Mouse (Mus musculus) gastrocnemius, postnatal 4 days (tissue): ENCODE data around the gene B4galt1. TPM values are rescaled to one million over a fixed set of nuclear protein-coding genes. Genes with fewer than 3 reads are reported as not detected.
A peak's percentile ranks its signal among the peaks of the same experiment; 100 is the strongest.

ENCODE experiments used
- DNase-seq, 2 experiments: peaks; one replicate each; pipeline ENCODE4 v3.0.0; 2021 to 2022; ENCODE audit warnings: low spot score in 2 of 2, mixed read lengths in 2 of 2
- long read RNA-seq, 2 experiments: library from polyadenylated mRNA; stranded (forward); transcript quantifications; one replicate each; pipeline ENCODE4 v2.0.0; 2021
- total RNA-seq, 2 experiments: library from RNA; stranded (reverse); gene quantifications; 2 replicates each; pipeline ENCODE4 v1.2.3; 2021

The B4galt1 gene
- 10 to 100 TPM; 89.0 to 91.4 TPM for total RNA-seq
- long read RNA-seq, experiment 1, transcript B4galt1-201 (6 exons, 3,983 nt): major isoform, 77 of 98 reads
- long read RNA-seq, experiment 1, partial matches to known transcripts: 2 of 98 reads
- long read RNA-seq, experiment 1, other reads (novel, unspliced or antisense): 19 of 98 reads
- long read RNA-seq, experiment 2, transcript B4galt1-201 (6 exons, 3,983 nt): major isoform, 80 of 103 reads
- long read RNA-seq, experiment 2, partial matches to known transcripts: 9 of 103 reads
- long read RNA-seq, experiment 2, other reads (novel, unspliced or antisense): 14 of 103 reads

DNA sequence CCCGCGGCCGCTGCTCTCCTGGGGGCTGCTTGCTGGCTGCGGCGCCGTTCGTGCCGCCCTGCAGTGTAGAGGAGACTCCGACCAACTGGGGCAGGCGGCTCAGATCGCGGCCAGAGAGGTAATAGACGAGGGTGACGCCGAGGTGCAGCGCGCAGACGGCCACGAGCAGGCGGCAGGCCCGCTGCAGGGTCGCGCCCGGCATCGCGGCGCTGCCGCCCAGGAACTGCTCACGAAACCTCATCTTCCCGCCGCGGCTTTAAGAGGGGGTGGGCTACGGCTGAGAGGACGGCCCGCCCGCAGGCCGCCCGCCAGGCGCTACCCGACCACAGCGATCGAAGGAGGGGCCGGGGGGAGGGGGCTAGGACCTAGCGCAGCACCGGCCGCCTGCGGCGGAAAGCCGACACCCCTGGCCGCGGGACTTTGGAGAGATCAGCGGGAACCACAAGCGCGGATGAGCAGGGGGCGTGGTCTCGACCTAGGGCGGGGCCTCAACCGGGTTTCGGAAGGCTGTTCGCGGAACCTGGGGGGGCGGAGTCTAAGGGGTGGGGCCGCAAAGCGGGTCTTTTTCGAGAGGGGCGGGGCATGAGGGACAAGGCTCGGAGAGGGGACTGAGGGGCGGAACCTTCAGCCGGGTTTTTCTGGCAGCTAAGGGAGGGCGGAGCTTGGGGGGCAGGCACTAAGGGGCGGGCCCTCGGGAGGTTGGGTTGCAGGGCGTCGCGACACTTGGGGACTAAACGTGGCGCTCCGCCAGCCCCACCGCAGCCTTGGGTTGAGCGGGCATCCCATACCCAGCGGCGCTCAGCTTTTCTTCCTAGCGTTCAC, at the start of gene B4galt1:
Gene B4galt1, minus strand, starts transcription at position 441 of the 822 bp plus-strand sequence.
- peak; percentile 99 to 100 for DNase-seq

DNA sequence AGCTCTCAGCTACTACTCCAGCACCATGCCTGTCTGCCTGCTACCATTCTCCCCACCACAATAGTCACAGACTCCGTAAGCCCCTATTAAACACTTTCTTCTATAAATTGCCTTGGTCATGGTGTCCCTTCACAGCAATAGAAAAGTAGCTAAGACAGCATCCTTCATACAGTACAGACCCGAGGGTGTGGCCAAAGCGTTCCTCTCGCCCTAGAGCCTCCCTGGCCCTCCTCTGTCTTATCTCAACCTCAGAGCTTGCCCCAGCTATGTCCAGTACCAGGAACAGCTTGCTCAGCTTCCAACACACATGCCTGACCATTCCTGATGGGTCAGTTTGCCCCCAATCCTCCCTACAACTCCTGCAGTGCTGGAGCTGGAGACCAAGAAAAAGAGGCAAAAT, 46.8 kb upstream of the B4galt1 start:
- DNase-seq: no peak

DNA sequence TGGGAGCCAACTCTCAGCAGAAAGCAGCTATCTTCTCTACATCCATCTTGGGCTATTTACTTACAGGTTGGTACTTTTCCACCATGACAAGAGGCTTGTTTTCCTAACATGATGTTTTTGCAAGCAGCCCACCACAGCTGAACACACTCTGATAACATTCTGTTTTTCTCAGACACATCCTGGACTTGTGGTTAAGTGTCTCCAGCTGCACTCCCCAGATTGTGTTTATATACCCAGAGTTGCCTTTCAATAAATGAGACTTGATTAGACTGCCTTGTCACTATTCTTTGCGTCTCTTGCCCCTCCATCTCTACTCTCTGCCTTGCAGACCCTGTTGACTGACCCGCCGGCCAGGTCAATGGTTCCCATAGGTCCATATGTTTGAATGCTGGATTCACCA, 46.3 kb upstream of the B4galt1 start:
- DNase-seq: no peak

DNA sequence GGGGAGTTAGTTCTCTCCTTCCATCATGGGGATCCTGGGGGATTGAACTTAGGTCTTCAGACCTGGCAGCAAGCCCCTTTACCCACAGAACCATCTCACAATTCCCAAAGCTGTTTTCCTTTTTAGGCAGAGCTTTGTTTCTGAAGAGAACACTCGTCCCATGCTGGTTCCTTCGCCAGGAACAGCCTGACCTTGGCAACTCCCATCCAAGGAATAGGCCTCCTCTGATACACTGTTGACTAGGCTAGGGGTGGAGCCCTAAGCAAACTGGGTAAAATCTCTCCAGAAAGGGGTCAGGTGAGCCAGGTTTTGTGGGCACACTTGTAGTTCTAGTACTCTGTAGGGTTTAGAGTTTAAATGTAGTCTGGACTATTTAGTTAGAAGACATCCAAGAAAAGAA, 45.5 kb upstream of the B4galt1 start:
- no peak for DNase-seq

DNA sequence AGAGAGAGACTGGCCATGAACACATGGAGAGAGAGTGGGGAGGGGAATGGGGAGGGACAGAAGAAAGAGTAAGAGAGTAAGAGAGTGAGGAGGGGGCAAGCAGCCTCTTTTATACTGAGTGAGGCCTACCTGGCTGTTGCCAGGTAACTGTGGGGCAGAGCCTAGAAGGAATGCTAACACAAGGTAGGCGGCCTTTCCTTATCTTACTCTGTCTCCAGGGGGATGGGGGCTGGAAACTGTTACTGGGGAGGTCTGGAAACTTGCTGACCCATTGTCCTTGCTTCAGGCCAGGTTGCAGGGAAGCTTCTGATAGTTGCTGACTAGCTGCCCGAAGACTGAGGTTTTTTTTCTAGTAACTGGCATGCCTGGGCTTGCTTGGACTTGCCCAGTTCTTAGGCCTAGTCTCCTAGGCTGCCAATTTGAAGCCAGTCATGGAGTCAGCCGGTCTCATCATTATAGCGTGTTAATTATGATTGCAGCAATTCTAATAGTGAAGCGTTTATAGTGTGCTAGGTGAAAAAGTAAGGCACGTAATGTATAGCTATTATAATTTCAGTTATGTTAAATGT, 44.8 kb upstream of the B4galt1 start:
- no peak for DNase-seq

DNA sequence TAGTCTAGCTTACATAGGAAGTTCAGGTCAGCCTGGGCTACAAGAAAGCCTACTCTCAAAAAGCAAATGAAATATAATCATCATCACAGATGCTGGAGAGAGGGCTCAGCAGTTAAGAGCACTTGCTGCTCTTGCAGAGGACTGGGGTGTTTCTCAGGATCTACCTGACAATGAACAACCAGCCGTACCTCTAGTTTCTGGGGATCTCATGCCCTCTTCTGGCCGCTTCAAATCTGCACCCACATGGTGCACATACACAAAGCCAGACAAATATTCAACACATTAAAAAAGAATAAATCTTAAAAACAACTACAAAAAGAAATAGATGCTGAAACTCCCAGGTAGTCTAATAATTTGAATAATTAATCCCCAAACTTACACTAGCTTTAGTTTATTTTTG, 41.8 kb upstream of the B4galt1 start:
- no peak for DNase-seq

DNA sequence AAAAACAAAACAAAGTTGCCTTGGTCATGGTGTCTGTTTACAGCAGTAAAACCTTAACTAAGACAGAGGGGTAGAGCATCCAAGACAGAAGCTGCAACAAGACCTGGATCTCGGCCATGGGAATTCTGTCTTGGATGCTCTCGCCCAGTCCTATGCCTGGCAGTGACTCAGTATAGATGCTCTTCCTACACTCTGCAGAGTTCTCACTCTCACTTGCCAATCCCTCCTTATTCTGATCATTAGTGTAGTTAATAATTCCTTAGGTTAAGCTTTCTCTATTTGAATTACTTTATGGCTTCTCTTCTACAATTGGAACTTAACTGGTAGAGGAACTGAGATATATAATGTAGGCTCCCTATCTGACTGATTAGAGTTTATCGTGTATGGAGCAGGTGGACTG, 41.3 kb upstream of the B4galt1 start:
- no peak for DNase-seq

DNA sequence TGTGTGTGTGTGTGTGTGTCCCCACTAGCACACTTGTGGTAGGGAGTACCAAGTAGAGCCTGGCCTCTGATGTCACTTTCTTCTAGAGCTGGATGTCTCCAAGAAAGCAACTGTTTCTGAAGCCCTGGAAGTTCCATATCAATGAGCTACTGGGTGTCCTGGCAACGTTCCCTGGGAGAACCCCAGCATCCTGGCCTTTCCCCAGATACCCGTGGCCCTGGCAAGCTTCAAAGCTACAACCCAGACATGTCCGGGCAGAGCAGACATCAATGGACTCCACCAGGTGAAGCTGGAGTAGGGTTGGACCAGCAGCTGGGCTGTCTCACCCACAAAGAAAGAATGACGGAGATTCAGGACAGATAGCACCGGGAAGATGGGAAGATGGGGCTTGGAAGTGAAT, 37.4 kb upstream of the B4galt1 start:
- no peak for DNase-seq

DNA sequence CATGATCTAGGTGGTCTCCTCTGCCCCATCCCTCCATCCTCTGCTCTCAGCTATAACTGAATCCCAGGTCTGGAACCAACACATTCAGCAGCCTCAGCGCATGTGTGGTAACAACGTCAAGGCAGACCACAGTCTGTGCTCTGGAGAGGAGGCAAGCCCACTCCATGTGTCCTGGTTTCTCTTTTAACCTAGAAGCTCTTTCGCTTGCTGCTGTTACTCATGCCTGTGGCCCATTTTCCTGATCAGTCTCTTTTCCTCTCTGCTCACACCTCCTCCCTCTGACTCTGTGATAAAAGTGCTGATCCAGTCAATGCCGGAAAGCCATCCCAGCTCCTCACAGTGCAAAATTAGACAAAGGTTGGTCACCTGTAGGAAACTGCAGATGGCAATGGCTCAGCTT, 36.2 kb upstream of the B4galt1 start:
- DNase-seq: no peak

DNA sequence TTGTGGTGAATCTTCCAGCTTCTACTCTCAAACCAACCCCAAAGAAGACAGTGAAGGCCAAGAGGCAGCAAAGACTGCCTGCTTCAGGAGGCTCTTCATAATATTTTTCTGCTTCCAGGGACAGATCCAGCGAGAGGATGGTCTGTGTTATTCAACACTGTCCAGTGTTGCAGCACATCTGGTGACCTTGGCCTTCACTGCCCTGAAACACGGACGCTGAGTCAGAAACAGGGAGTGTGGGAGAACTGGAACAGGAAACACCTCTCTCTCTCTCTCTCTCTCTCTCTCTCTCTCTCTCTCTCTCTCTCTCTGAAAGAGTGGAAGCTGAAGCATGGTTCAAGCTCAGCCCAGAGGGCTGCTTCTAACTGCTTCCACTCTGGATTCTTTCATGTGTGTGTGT, 35.4 kb upstream of the B4galt1 start:
- no peak for DNase-seq

DNA sequence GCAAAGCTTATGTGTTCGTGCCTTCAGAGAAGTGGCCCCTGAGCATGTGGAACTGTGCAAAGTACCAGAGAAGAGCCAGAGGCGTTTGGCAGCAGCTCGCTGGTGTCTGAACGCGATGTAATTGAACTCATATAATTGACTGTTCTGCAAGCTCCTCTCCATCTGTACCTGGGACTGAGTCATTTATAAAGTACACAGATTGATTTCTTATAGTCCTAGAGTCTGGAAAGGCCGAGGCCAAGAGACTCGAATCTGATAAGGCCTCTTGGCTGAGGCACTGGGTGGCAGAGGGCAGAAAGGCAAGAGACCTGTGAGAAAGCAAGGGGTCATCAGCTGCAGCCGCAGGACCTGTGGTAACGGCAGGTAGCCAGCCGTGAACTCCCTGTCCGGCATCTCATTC, 35.0 kb upstream of the B4galt1 start:
- DNase-seq: no peak

DNA sequence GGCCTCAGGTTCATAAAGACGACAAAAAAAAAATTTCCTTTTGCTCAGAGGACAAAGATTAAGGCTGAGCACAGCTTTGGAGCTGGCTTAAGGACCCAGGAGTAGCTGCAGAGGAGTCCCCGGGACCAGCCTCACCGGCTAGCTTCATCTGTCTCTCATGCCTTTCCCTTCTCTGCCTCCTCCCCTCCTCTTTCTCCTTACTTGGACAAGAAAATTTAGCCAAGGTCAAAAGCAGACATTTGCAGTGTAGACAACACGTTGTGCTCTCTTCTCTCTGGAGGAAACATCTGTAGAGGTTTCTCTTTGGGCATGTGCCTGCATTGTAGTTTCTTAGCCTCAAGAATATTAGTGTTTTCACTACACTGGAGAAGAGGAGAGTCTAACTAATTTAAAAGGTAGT, 32.1 kb upstream of the B4galt1 start:
- DNase-seq: no peak

DNA sequence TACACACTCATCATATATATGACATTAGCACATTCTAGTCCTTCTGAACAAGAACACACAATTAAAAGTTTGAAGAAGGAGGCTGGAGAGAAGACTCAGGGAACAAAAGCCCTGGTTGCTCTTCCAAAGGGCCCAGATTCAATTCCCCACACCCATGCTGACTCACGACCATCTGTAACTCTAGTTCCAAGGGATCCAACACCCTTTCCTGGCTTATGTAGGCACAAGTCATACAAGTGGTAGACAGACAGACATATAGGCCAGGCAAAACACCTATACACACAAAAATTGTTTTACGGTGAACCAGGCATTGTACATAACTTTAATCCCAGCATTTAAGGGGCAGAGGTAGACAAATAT, 31.3 kb upstream of the B4galt1 start:
- DNase-seq: no peak

DNA sequence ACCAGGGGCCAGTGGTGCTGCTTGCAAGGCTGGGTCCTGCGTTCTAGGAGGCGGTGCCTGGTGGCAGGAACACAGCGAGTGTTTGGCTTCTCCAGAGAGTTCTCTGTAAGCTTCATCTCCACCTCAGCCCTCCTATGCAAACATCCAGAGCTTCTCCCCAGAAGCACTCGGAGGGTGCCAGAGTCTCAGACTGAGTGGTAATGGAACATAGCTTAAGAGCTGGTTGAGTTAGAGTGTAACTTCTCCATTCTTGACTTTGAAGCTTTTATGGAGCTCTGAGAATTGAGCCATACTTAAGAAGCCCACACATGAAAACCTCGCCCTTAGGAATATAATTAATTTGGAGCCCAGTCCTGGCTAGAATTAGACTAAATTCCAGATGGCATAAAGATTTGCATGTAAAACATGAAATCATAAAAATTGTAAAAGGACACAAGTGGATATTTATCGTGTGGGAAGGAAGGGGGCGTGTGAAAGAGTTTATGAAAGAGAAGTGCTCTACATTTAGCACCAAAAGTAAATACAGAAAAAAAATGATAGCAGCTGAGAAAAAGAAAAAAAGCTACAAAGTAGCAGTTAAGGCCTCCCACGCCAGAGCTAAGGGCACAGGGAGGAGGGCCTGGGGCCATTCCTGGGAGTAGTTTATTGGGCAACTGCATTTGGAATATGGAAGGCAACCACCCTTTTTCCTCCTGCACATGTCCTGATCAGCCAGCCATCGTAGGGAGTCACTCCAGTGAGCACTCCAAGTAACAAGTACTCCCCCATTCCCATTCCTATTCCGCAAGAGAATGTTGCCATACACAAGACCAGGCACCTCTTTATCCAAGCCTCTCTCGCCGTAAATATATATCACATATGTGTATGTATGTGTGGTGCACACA, 30.7 kb upstream of the B4galt1 start:
- DNase-seq: no peak

DNA sequence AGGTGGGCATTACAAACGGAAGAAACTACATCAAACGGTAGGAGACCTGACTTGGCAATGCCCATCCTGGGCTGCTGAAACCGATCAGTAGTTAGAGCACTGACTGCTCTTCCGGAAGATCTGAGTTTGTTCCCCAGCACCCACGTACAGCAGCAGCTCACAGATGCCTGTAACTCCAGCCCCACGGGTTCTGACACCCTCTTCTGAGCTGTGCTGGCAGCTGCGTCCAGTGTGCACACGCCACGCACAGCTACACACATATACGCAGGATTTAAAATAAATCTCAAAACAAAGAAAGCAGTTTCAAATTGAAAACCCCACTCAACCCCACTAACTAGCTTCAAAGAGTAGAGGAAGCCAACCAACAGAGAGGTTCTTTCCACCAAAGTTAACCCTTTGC, 29.4 kb upstream of the B4galt1 start:
- DNase-seq: no peak

DNA sequence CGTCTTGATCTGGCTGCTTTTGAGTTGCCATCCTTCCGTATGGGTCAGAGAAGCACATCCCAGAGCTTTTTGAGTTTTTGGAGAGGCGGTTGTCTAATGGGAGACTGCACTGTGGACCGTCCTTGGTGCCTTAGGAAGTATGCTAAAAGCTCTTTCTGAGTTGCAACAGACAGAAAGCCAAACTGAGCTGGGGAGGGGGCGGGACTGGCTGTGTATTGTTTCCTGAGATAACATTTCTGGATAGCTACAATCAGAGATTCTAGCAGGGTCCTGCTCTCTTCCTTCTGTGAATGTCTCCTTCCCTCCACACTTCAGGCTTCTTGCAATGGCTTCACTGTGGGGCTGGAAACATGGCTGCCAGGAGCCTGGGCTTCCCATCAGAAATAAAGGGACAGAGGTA, 23.7 kb upstream of the B4galt1 start:
- DNase-seq: no peak

DNA sequence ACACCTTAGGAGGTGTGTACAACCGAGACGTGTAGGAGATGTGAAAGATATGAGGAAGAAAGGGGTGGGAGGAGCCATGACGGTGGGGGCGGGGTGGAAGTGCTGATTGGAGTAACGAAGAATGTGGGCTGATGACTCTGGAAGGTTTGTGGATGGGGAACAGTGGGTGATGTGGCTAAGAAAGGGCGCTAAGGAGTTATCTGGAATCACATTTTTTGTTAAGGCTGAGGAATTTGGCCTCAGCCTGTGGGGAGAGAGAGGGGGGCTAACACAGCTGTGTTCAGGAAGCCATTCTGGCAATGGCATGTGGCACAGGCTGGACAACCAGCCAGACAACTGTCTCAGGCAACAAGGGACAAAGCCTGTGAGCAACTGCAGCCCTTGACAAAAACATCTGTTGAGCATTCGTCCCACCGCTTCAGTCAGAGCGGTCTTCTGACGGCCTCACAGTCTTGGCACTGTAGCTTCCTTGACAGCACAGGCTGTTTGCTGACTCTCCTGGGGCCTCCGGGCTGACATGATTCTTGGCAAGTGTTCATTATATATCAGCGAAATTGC, 23.1 kb upstream of the B4galt1 start:
- peak; percentile 48 to 77 for DNase-seq

DNA sequence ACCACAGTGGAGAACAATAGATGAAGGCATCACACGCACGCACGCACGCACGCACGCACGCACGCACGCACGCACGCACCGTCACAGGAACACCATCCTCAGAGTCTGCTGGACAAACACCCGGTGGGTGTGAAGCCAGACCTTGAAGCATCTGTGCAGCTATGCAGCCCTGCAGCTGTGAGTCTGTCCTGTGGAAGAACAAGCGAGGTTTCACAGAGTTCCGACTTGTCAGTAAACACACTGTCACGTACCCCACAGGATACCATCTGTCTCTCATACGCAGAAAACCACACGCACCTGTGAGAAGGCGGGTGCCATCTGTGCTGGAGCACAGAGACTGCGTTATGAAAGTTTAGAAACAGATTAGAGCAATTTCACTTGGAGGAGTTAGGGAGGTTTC, 22.0 kb upstream of the B4galt1 start:
- no peak for DNase-seq

DNA sequence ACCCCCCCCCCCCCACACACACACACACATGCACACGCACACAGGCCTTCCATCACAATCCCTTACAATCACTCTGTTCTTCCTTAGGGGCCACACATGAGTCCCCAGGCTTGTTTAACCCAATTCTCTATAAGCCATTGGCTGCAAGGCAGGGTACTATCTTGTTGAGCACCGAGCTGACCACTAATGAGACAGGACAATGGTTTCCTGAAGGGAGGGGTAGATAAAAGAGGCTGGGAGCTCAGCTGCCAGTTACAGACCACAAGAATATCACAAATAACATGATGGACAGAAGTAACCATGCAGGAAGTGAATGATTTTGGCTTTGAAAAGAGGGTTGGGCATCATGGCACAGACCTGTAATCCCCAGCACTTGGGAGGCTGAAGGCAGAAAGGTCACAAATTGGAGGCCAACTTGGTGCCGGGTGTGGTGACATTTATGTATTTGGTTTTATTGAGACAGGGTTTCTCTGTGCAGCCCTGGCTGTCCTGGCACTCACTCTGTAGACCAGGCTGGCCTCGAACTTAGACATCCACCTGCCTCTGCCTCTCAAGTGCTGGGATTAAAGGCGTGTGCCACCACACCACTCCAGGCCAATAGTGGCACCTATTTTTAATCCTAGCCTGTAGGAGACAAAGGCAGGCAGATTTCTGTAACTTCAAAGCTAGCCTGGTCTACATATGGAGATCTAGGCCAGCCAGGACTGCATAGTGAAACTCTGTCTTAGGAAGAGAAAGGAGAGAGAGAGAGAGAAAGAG, 21.2 kb upstream of the B4galt1 start:
- no peak for DNase-seq

DNA sequence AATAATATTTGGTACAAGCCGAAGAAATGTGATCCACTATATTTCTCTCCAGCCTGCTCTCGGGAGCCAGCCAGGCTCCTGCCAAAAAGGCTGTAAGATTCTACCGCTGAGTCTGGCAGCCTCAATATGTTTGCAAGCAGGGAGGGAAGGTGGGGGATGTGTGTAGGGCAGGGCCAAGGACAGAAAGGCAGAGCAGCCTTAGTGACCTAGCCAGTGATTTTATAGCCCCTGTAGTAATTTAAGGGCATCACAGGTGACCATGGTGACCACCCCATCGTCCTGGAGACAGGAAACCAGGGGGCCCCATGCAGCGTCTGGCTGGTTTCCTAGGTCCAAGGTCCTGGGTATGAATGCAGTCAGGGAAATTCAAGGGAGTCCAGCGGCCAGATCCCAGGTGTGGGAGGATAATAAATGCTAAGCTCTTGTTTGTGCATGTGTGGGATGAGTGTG, 20.4 kb upstream of the B4galt1 start:
- peak in 1 of 2 experiments; percentile 59 for DNase-seq
